Comparison of ENCODE assay signal across 22 mouse cellular contexts in genomic region chr4:52368527-52368926, GRCm38 (mm10).
A peak's percentile ranks its signal among the peaks of the same experiment; 100 is the strongest.
DNase-seq lines count a peak whose midpoint lies in the region; ATAC-seq and TF ChIP-seq lines count a peak whose summit lies in the region.
"Had no signal": no experiment of that assay in that cellular context is flagged by ENCODE, and none has a peak within 500 bp of the region (broad histone marks: within the 10 kb centered on the region; RNA-seq: fewer than 3 reads in every experiment).

No protein-coding gene starts in this region.

- no peak for DNase-seq in lung, postnatal 10 days
- DNase-seq in lung, postnatal 0 days (ENCODE audit: low spot score): peak; percentile 68
- no peak for DNase-seq in lung, adult 2 months
- peak; percentile 11 for DNase-seq in lung, postnatal 36 days
- no peak for DNase-seq in right cerebral cortex, postnatal 36 days (ENCODE audit: low spot score in 2 of 2)
- DNase-seq: adrenal gland, adult 2 months; adrenal gland, postnatal 10 days; adrenal gland, postnatal 25 days; cerebellum, adult 11 months; cerebellum, adult 18-20 months; cerebellum, adult 8-10 months; cerebellum, adult 9-11 months; cerebellum, postnatal 14 days; cerebellum, postnatal 36 days; embryo, embryonic 11 days had no signal

- no peak overlapping the region for H3K9ac ChIP-seq in lung, embryonic 15.5 days
- H3K9ac ChIP-seq in lung, postnatal 0 days (replicated peaks; ENCODE audit: low read depth): no peak overlapping the region
- H3K9ac ChIP-seq: embryonic facial prominence, embryonic 13.5 days; embryonic facial prominence, embryonic 15.5 days; forebrain, embryonic 12.5 days had no signal

- H3K4me2 ChIP-seq in lung, embryonic 15.5 days: no peak overlapping the region
- no peak overlapping the region for H3K4me2 ChIP-seq in lung, postnatal 0 days (replicated peaks; ENCODE audit: low read depth, low read length)
- H3K4me2 ChIP-seq: embryonic facial prominence, embryonic 13.5 days; embryonic facial prominence, embryonic 15.5 days; forebrain, embryonic 12.5 days had no signal

- H3K4me1 ChIP-seq in lung, embryonic 15.5 days: no peaks in the 10 kb centered on the region
- H3K4me1 ChIP-seq in lung, postnatal 0 days (ENCODE audit: insufficient read depth, low read depth, low read length): no peaks in the 10 kb centered on the region
- no peaks in the 10 kb centered on the region for H3K4me1 ChIP-seq in lung, adult 2 months (ENCODE audit: control insufficient read depth, insufficient read depth, low read length)
- H3K4me1 ChIP-seq: embryonic facial prominence, embryonic 13.5 days; embryonic facial prominence, embryonic 15.5 days; forebrain, embryonic 10.5 days; forebrain, embryonic 12.5 days had no signal

- no peak overlapping the region for H3K4me3 ChIP-seq in lung, embryonic 15.5 days
- H3K4me3 ChIP-seq in lung, postnatal 0 days (ENCODE audit: low read depth, low read length): no peak overlapping the region
- H3K4me3 ChIP-seq in lung, adult 2 months (replicated peaks; ENCODE audit: extremely low read depth, low read depth, low read length): no peak overlapping the region
- H3K4me3 ChIP-seq: embryonic facial prominence, embryonic 13.5 days; embryonic facial prominence, embryonic 15.5 days; erythroblast, embryonic 14.5 days; forebrain, embryonic 10.5 days; forebrain, embryonic 12.5 days had no signal

- no peaks in the 10 kb centered on the region for H3K36me3 ChIP-seq in lung, embryonic 15.5 days
- H3K36me3 ChIP-seq in lung, postnatal 0 days (ENCODE audit: insufficient read depth, low read length): no peaks in the 10 kb centered on the region
- H3K36me3 ChIP-seq: embryonic facial prominence, embryonic 13.5 days; embryonic facial prominence, embryonic 15.5 days; forebrain, embryonic 10.5 days; forebrain, embryonic 12.5 days had no signal

- ATAC-seq in lung, embryonic 15.5 days (ENCODE audit: borderline replicate concordance, extremely low read depth, low FRiP score, low TSS enrichment): peak; percentile 39; the same call in 1 of the 2 replicates
- ATAC-seq in lung, postnatal 0 days: peak; percentile 87
- ATAC-seq: forebrain, embryonic 14.5 days had no signal

- TF ChIP-seq EP300 in lung, postnatal 0 days (IDR thresholded peaks at IDR 0.05): peak; percentile 65; the same call in 1 of the 2 replicates

- 75% methylated on average over 3 of the region's 3 CpGs for WGBS in lung, embryonic 15.5 days
- WGBS in lung, postnatal 0 days: 48% methylated on average over 3 of the region's 3 CpGs
- WGBS in lung, adult 2 months: 60% methylated on average over 3 of the region's 3 CpGs

- H3K27me3 ChIP-seq in lung, embryonic 15.5 days: no peaks in the 10 kb centered on the region
- no peaks in the 10 kb centered on the region for H3K27me3 ChIP-seq in lung, postnatal 0 days (replicated peaks; ENCODE audit: insufficient read depth, low read length)
- H3K27me3 ChIP-seq: embryonic facial prominence, embryonic 13.5 days; embryonic facial prominence, embryonic 15.5 days; forebrain, embryonic 12.5 days had no signal

- no peaks in the 10 kb centered on the region for H3K9me3 ChIP-seq in lung, embryonic 15.5 days
- H3K9me3 ChIP-seq in lung, postnatal 0 days (ENCODE audit: low read length): no peaks in the 10 kb centered on the region
- H3K9me3 ChIP-seq: embryonic facial prominence, embryonic 13.5 days; embryonic facial prominence, embryonic 15.5 days; forebrain, embryonic 10.5 days; forebrain, embryonic 12.5 days had no signal

- no peak for TF ChIP-seq POLR2A in lung, adult 2 months (IDR thresholded peaks at IDR 0.05; ENCODE audit: borderline replicate concordance, extremely low read depth, low read depth, low read length)

- H3K27ac ChIP-seq in lung, embryonic 15.5 days: no peak overlapping the region
- H3K27ac ChIP-seq in lung, postnatal 0 days (ENCODE audit: low read length): no peak overlapping the region
- H3K27ac ChIP-seq: embryonic facial prominence, embryonic 13.5 days; embryonic facial prominence, embryonic 15.5 days; forebrain, embryonic 10.5 days; forebrain, embryonic 12.5 days had no signal

- TF ChIP-seq CTCF in lung, postnatal 0 days (IDR thresholded peaks at IDR 0.05): no peak
- TF ChIP-seq CTCF in lung, adult 2 months (IDR thresholded peaks at IDR 0.05; ENCODE audit: insufficient read depth, low read length): no peak

Comparison
In these comparisons a context has a peak if more than half of its experiments do, and no peak if none do; other contexts are left out.
1. DNase-seq: peak in lung, postnatal 0 days (single experiment) and lung, postnatal 36 days (single experiment); none in lung, postnatal 10 days (single experiment), lung, adult 2 months (single experiment) and right cerebral cortex, postnatal 36 days (0 of 2).